Mouse (Mus musculus) G1E (cell line): ENCODE measurements around the gene Gltp. TPM values are rescaled to one million over a fixed set of nuclear protein-coding genes. Genes with fewer than 3 reads are reported as not detected.

ENCODE experiments used
- ATAC-seq: 2 replicates; pipeline ENCODE4 v1.8.0; 2016; ENCODE audit warnings: mild to moderate bottlenecking; ENCODE audit not compliant: insufficient number of reproducible peaks, poor library complexity, low FRiP score, severe bottlenecking; ENCODE audit errors: extremely low read depth
- DNase-seq: peaks from one replicate; pipeline ENCODE4 v3.0.0; 2012; ENCODE audit warnings: low spot score
- H3K27me3 ChIP-seq: 2 replicates; pipeline ENCODE4 v1.6.1; 2012; ENCODE audit warnings: mild to moderate bottlenecking, low read length, inconsistent platforms; ENCODE audit not compliant: insufficient read depth
- H3K36me3 ChIP-seq: replicated peaks from 2 replicates; pipeline ENCODE3; 2012; ENCODE audit warnings: mild to moderate bottlenecking, inconsistent platforms
- H3K4me1 ChIP-seq: 2 replicates; pipeline ENCODE4 v1.6.1; 2012; ENCODE audit warnings: low read depth, low read length, inconsistent platforms, mixed read lengths; ENCODE audit not compliant: insufficient read depth
- H3K4me3 ChIP-seq: 2 replicates; pipeline ENCODE4 v1.5.1; 2012; ENCODE audit warnings: low read depth, mild to moderate bottlenecking, inconsistent platforms, low read length, moderate library complexity, mixed read lengths
- H3K9me3 ChIP-seq: replicated peaks from 2 replicates; pipeline ENCODE4 v1.6.1; 2012; ENCODE audit warnings: inconsistent platforms
- CTCF ChIP-seq: IDR thresholded peaks from 2 replicates; pipeline ENCODE4 v1.5.1; 2012; ENCODE audit warnings: low read depth, low read length, inconsistent platforms, mixed read lengths
- GATA1 ChIP-seq: IDR thresholded peaks from 2 replicates; pipeline ENCODE4 v1.6.1; 2012; ENCODE audit warnings: borderline replicate concordance, low read length, inconsistent platforms, mixed read lengths
- GATA2 ChIP-seq: IDR thresholded peaks from 2 replicates; pipeline ENCODE4 v1.6.1; 2012; ENCODE audit warnings: low read depth, low read length, inconsistent platforms, borderline replicate concordance
- POLR2AphosphoS5 ChIP-seq: IDR thresholded peaks from 2 replicates; pipeline ENCODE4 v1.6.1; 2012; ENCODE audit warnings: low read depth, low read length, inconsistent platforms; ENCODE audit not compliant: insufficient replicate concordance
- TAL1 ChIP-seq: conservative IDR thresholded peaks from 2 replicates; pipeline ENCODE4 v1.6.1; 2012; ENCODE audit warnings: low read depth, low read length, inconsistent platforms, mixed read lengths
- polyA plus RNA-seq: library from polyadenylated mRNA; stranded (reverse); fragments of >175 nt; gene quantifications from 2 replicates; pipeline ENCODE4 v1.2.3, GENCODE M21; 2012
- total RNA-seq, 2 experiments: library from RNA; stranded (forward) in 1 of 2; stranded (reverse) in 1 of 2; fragments of 200-1000 nt in 1 of 2; fragments of >200 nt in 1 of 2; fragmentation: Nextera tagmentation in 1 of 2; gene quantifications; 2 replicates each; pipeline ENCODE4 v1.2.3; 2014 to 2017

Gene Gltp
- total and polyA plus RNA-seq, 3 experiments, result 34.6 to 85.0 (median 48.0) TPM

GRCm38 (mm10) chr5:114719003-114719927 lies 28.5 kb upstream of the Gltp start:
- ATAC-seq, result no peak
- peaks cover 4% of the 10 kb centered on the region; the same call in 1 of the 2 replicates for H3K9me3 ChIP-seq
- DNase-seq, result no peak
- TF ChIP-seq POLR2AphosphoS5 (no peak), GATA2 (no peak), TAL1 (no peak), GATA1 (no peak), CTCF (no peak)
- no peak overlapping the region for H3K4me3 ChIP-seq
- no peaks in the 10 kb centered on the region; the same call in 1 of the 2 replicates for H3K27me3 ChIP-seq
- peaks cover 99% of the 10 kb centered on the region for H3K36me3 ChIP-seq
- 0 out of 2 replicates have a peak, but pooled peaks cover 2% of the 10 kb centered on the region for H3K4me1 ChIP-seq

- DNase-seq (no peak), ATAC-seq (no peak)
- Histone ChIP-seq H3K4me3 (no peak overlapping the region), H3K4me1 (0 out of 2 replicates have a peak, but pooled peaks cover 2% of the 10 kb centered on the region), H3K27me3 (no peaks in the 10 kb centered on the region; the same call in 1 of the 2 replicates), H3K36me3 (peaks cover 99% of the 10 kb centered on the region), H3K9me3 (no peaks in the 10 kb centered on the region)
- TF ChIP-seq GATA1 (no peak), GATA2 (no peak), POLR2AphosphoS5 (no peak), TAL1 (no peak), CTCF (no peak)
Observed at GRCm38 (mm10) chr5:114718483-114718882, 27.7 kb upstream of the Gltp start.

GRCm38 (mm10) chr5:114717937-114718336 lies 27.2 kb upstream of the Gltp start:
- H3K4me1 ChIP-seq, result 0 out of 2 replicates have a peak, but pooled peaks cover 2% of the 10 kb centered on the region
- H3K36me3 ChIP-seq, result peaks cover 100% of the 10 kb centered on the region
- H3K9me3 ChIP-seq, result no peaks in the 10 kb centered on the region
- no peak overlapping the region for H3K4me3 ChIP-seq
- DNase-seq, result no peak
- TF ChIP-seq GATA1 (no peak), POLR2AphosphoS5 (no peak), GATA2 (no peak), CTCF (no peak), TAL1 (no peak)
- H3K27me3 ChIP-seq, result no peaks in the 10 kb centered on the region; the same call in 1 of the 2 replicates
- ATAC-seq, result no peak

- no peak for TF ChIP-seq GATA2
- TF ChIP-seq GATA1, result no peak
- TF ChIP-seq CTCF, result no peak
- TF ChIP-seq POLR2AphosphoS5, result no peak
- TF ChIP-seq TAL1, result no peak
- peaks cover 99% of the 10 kb centered on the region for H3K36me3 ChIP-seq
Observed at GRCm38 (mm10) chr5:114717292-114717691, 26.5 kb upstream of the Gltp start.

GRCm38 (mm10) chr5:114714551-114714950 lies 23.8 kb upstream of the Gltp start:
- Histone ChIP-seq H3K27me3 (no peaks in the 10 kb centered on the region; the same call in 1 of the 2 replicates), H3K4me3 (no peak overlapping the region), H3K9me3 (no peaks in the 10 kb centered on the region), H3K36me3 (peaks cover 99% of the 10 kb centered on the region), H3K4me1 (peaks cover 6% of the 10 kb centered on the region; the same call in 1 of the 2 replicates)
- DNase-seq, result no peak
- no peak for ATAC-seq
- TF ChIP-seq GATA1 (no peak), CTCF (no peak), TAL1 (no peak), POLR2AphosphoS5 (no peak), GATA2 (no peak)

More at GRCm38 (mm10) chr5:114717292-114717691, 26.5 kb upstream of the Gltp start:
- no peak for ATAC-seq
- Histone ChIP-seq H3K4me3 (no peak overlapping the region), H3K9me3 (no peaks in the 10 kb centered on the region), H3K4me1 (0 out of 2 replicates have a peak, but pooled peaks cover 2% of the 10 kb centered on the region), H3K27me3 (no peaks in the 10 kb centered on the region; the same call in 1 of the 2 replicates)
- DNase-seq, result no peak

GRCm38 (mm10) chr5:114709357-114709756 lies 18.6 kb upstream of the Gltp start:
- Histone ChIP-seq H3K4me1 (peaks cover 19% of the 10 kb centered on the region), H3K36me3 (peaks cover 57% of the 10 kb centered on the region), H3K27me3 (peaks cover 18% of the 10 kb centered on the region), H3K4me3 (no peak overlapping the region; the same call in 1 of the 2 replicates), H3K9me3 (no peaks in the 10 kb centered on the region)
- DNase-seq (no peak), ATAC-seq (no peak)
- TF ChIP-seq CTCF (no peak), GATA1 (no peak), GATA2 (no peak), POLR2AphosphoS5 (no peak), TAL1 (no peak)
